Mouse (Mus musculus) liver, postnatal 0 days (tissue): ENCODE results near the gene Scaf1.

Experiments used
- CTCF ChIP-seq: sonication (generic); IDR thresholded peaks from 2 replicates; pipeline ENCODE4 v1.5.1; 2016; ENCODE audit warnings: antibody characterized with exemption, low read depth
- EP300 ChIP-seq: IDR thresholded peaks from 2 replicates; pipeline ENCODE4 v1.6.1; 2016; ENCODE audit warnings: antibody characterized with exemption, low read depth, mild to moderate bottlenecking

- no peak for TF ChIP-seq CTCF
- no peak for TF ChIP-seq EP300
Measured at GRCm38 (mm10) chr7:44973415-44974130, 42.6 kb downstream of the Scaf1 start.
